Mouse (Mus musculus) midbrain, embryonic 14.5 days (tissue): Measurements from ENCODE around the gene Mre11a. TPM values are rescaled to one million over a fixed set of nuclear protein-coding genes. Genes with fewer than 3 reads are reported as not detected.

Source experiments
- ATAC-seq: fragments of 200-750 bp; cut with Nextera tagmentation; 2 replicates; pipeline ENCODE4 v1.8.0; 2017; ENCODE audit warnings: moderate number of reproducible peaks, moderate library complexity; ENCODE audit not compliant: low FRiP score, low TSS enrichment
- DNase-seq: peaks from one replicate; pipeline ENCODE4 v3.0.0-alpha.2; 2015
- H3K27ac ChIP-seq: fragments of 300-500 bp; sonication (generic); replicated peaks from 2 replicates; pipeline ENCODE4 v1.5.1; 2014; ENCODE audit warnings: mild to moderate bottlenecking, low read depth, low read length, moderate library complexity
- H3K27me3 ChIP-seq: fragments of 300-500 bp; sonication (generic); 2 replicates; pipeline ENCODE4 v1.6.1; 2014; ENCODE audit warnings: low read length, control low read depth, mixed read lengths; ENCODE audit not compliant: control insufficient read depth, insufficient read depth
- H3K36me3 ChIP-seq: fragments of 300-500 bp; sonication (generic); 2 replicates; pipeline ENCODE4 v1.6.1; 2014; ENCODE audit warnings: low read length, control low read depth; ENCODE audit not compliant: control insufficient read depth, insufficient read depth
- H3K4me1 ChIP-seq: fragments of 300-500 bp; sonication (generic); 2 replicates; pipeline ENCODE4 v1.6.1; 2014; ENCODE audit warnings: mild to moderate bottlenecking, antibody characterized with exemption, low read length, control low read depth; ENCODE audit not compliant: control insufficient read depth, insufficient read depth
- H3K4me2 ChIP-seq: fragments of 300-500 bp; sonication (generic); 2 replicates; pipeline ENCODE4 v1.6.1; 2014; ENCODE audit warnings: mild to moderate bottlenecking, low read length, moderate library complexity
- H3K4me3 ChIP-seq: fragments of 300-500 bp; sonication (generic); replicated peaks from 2 replicates; pipeline ENCODE4 v1.5.1; 2014; ENCODE audit warnings: low read depth, low read length
- H3K9ac ChIP-seq: fragments of 300-500 bp; sonication (generic); replicated peaks from 2 replicates; pipeline ENCODE4 v1.6.1; 2014; ENCODE audit warnings: mild to moderate bottlenecking, low read length, moderate library complexity
- H3K9me3 ChIP-seq: fragments of 300-500 bp; sonication (generic); 2 replicates; pipeline ENCODE4 v1.6.1; 2016; ENCODE audit warnings: low read length, control low read depth, mixed read lengths; ENCODE audit not compliant: control insufficient read depth
- WGBS: fragments of 180-500 bp; shearing (Covaris S2); extraction: QIAGEN DNeasy Blood & Tissue Kit; methylation state at CpG from one replicate; pipeline ENCODE4 v1.1.7; 2014; 5-methylcytosine and 5-hydroxymethylcytosine counted together
- polyA plus RNA-seq: library from polyadenylated mRNA; unstranded; fragments of >200 nt; fragmentation: Nextera tagmentation; extraction: Ambion mirVana; gene quantifications from 2 replicates; pipeline ENCODE4 v1.2.1, GENCODE M21; 2014

Mre11a gene
- 9.0 and 16.1 TPM in 2 replicates for polyA plus RNA-seq

GRCm38 (mm10) chr9:14784039-14785002 is at the start of gene Mre11a, which contains the start of gene Ankrd49:
TSS of gene Mre11a (plus strand) at chr9:14784654.
TSS of gene Ankrd49 (minus strand) at chr9:14784856.
- Histone ChIP-seq H3K4me3 (peak within 1 kb of the TSS; percentile 63), H3K27me3 (no peaks in the 10 kb centered on the region), H3K36me3 (peaks cover 25% of the 10 kb centered on the region), H3K9me3 (no peaks in the 10 kb centered on the region), H3K27ac (peak within 1 kb of the TSS; percentile 95), H3K4me1 (peaks cover 4% of the 10 kb centered on the region), H3K9ac (peak within 1 kb of the TSS; percentile 80), H3K4me2 (peak within 1 kb of the TSS; percentile 75)
- DNase-seq (peak; percentile 98), ATAC-seq (peak; percentile 99)
- WGBS: under 1% methylated on average over 62 of the region's 62 CpGs

- 90% methylated on average over 4 of the region's 4 CpGs for WGBS
- no peak for ATAC-seq
- DNase-seq: no peak
These were observed 44.8 kb upstream of the Mre11a start for GRCm38 (mm10) chr9:14739498-14740150.

GRCm38 (mm10) chr9:14740151-14740924 is 44.1 kb upstream of the Mre11a start, which contains the start of gene Piwil4:
TSS of gene Piwil4 (minus strand) at chr9:14740733.
- Histone ChIP-seq H3K4me2 (no peak within 1 kb of the TSS), H3K9me3 (no peaks in the 10 kb centered on the region), H3K36me3 (no peaks in the 10 kb centered on the region), H3K4me1 (no peaks in the 10 kb centered on the region), H3K27ac (no peak within 1 kb of the TSS), H3K9ac (no peak within 1 kb of the TSS), H3K27me3 (no peaks in the 10 kb centered on the region), H3K4me3 (no peak within 1 kb of the TSS)
- 86% methylated on average over 19 of the region's 19 CpGs for WGBS
- ATAC-seq (no peak), DNase-seq (no peak)

More at GRCm38 (mm10) chr9:14739498-14740150, 44.8 kb upstream of the Mre11a start:
- no peak overlapping the region for H3K27ac ChIP-seq
- no peaks in the 10 kb centered on the region for H3K27me3 ChIP-seq
- H3K9ac ChIP-seq: no peak overlapping the region
- H3K4me3 ChIP-seq: no peak overlapping the region
- no peak overlapping the region for H3K4me2 ChIP-seq
- H3K4me1 ChIP-seq: no peaks in the 10 kb centered on the region
- H3K36me3 ChIP-seq: no peaks in the 10 kb centered on the region
- no peaks in the 10 kb centered on the region for H3K9me3 ChIP-seq

- H3K4me2 ChIP-seq: peak overlapping the region; percentile 72
- no peak overlapping the region for H3K27ac ChIP-seq
- WGBS: 58% methylated on average over 42 of the region's 42 CpGs
- H3K9ac ChIP-seq: peak overlapping the region; percentile 64
- peaks cover 9% of the 10 kb centered on the region for H3K27me3 ChIP-seq
- ATAC-seq (peak; percentile 46), DNase-seq (no peak)
- 0 out of 2 replicates have a peak, but pooled peaks cover 6% of the 10 kb centered on the region for H3K4me1 ChIP-seq
- H3K9me3 ChIP-seq: no peaks in the 10 kb centered on the region
- H3K36me3 ChIP-seq: no peaks in the 10 kb centered on the region
- peak overlapping the region; percentile 47 for H3K4me3 ChIP-seq
These were observed 33.5 kb upstream of the Mre11a start for GRCm38 (mm10) chr9:14750901-14751502.

- Histone ChIP-seq H3K4me2 (peak overlapping the region; percentile 72), H3K4me3 (peak overlapping the region; percentile 47), H3K9me3 (no peaks in the 10 kb centered on the region), H3K4me1 (0 out of 2 replicates have a peak, but pooled peaks cover 6% of the 10 kb centered on the region), H3K27me3 (peaks cover 9% of the 10 kb centered on the region), H3K27ac (no peak overlapping the region), H3K9ac (peak overlapping the region; percentile 64), H3K36me3 (no peaks in the 10 kb centered on the region)
- peak; percentile 72 for ATAC-seq
- DNase-seq: peak; percentile 67
- under 1% methylated on average over 50 of the region's 50 CpGs for WGBS
These were observed 32.9 kb upstream of the Mre11a start for GRCm38 (mm10) chr9:14751503-14752000.

GRCm38 (mm10) chr9:14752001-14752522 is 32.4 kb upstream of the Mre11a start, which contains the start of gene Fut4:
TSS of gene Fut4 (minus strand) at chr9:14752393.
- Histone ChIP-seq H3K4me2 (peak within 1 kb of the TSS; percentile 72), H3K36me3 (no peaks in the 10 kb centered on the region), H3K27me3 (peaks cover 9% of the 10 kb centered on the region), H3K9ac (peak within 1 kb of the TSS; percentile 64), H3K27ac (no peak within 1 kb of the TSS), H3K4me3 (peak within 1 kb of the TSS; percentile 47), H3K9me3 (no peaks in the 10 kb centered on the region), H3K4me1 (0 out of 2 replicates have a peak, but pooled peaks cover 6% of the 10 kb centered on the region)
- peak; percentile 71 for DNase-seq
- under 1% methylated on average over 28 of the region's 28 CpGs for WGBS
- ATAC-seq: peak; percentile 82

- Histone ChIP-seq H3K9me3 (no peaks in the 10 kb centered on the region), H3K27me3 (peaks cover 9% of the 10 kb centered on the region), H3K36me3 (no peaks in the 10 kb centered on the region), H3K4me3 (no peak overlapping the region), H3K4me1 (0 out of 2 replicates have a peak, but pooled peaks cover 6% of the 10 kb centered on the region), H3K4me2 (no peak overlapping the region), H3K27ac (no peak overlapping the region), H3K9ac (no peak overlapping the region)
- no peak for DNase-seq
- ATAC-seq: no peak
These were observed 30.5 kb upstream of the Mre11a start for GRCm38 (mm10) chr9:14753947-14754346.
